Mouse (Mus musculus) embryonic facial prominence, embryonic 11.5 days (tissue): ENCODE results near the gene Zfpm1. TPM values are rescaled to one million over a fixed set of nuclear protein-coding genes. Genes with fewer than 3 reads are reported as not detected.

Experiments
- ATAC-seq: fragments of 200-750 bp; cut with Nextera tagmentation; replicated peaks from 2 replicates; pipeline ENCODE4 v1.8.0; 2017; ENCODE audit warnings: low read depth; ENCODE audit not compliant: insufficient number of reproducible peaks, low FRiP score, low TSS enrichment
- DNase-seq: peaks from one replicate; pipeline ENCODE4 v3.0.0-alpha.2; 2015; ENCODE audit warnings: low spot score
- H3K27ac ChIP-seq: fragments of 300-500 bp; sonication (generic); replicated peaks from 2 replicates; pipeline ENCODE4 v1.5.1; 2014; ENCODE audit warnings: mild to moderate bottlenecking, low read depth, low read length, control low read depth
- H3K27me3 ChIP-seq: fragments of 300-500 bp; sonication (generic); 2 replicates; pipeline ENCODE4 v1.6.1; 2014; ENCODE audit warnings: mild to moderate bottlenecking, low read length, moderate library complexity, mixed read lengths; ENCODE audit not compliant: control insufficient read depth, insufficient read depth
- H3K36me3 ChIP-seq: fragments of 300-500 bp; sonication (generic); replicated peaks from 2 replicates; pipeline ENCODE4 v1.6.1; 2014; ENCODE audit warnings: low read depth, mild to moderate bottlenecking, low read length, moderate library complexity, mixed read lengths; ENCODE audit not compliant: control insufficient read depth, insufficient read depth
- H3K4me1 ChIP-seq: fragments of 300-500 bp; sonication (generic); 2 replicates; pipeline ENCODE4 v1.6.1; 2014; ENCODE audit warnings: low read length, mixed read lengths; ENCODE audit not compliant: control insufficient read depth, insufficient read depth
- H3K4me2 ChIP-seq: fragments of 300-500 bp; sonication (generic); 2 replicates; pipeline ENCODE4 v1.6.1; 2014; ENCODE audit warnings: low read depth, mild to moderate bottlenecking, control low read depth, low read length, moderate library complexity
- H3K4me3 ChIP-seq: fragments of 300-500 bp; sonication (generic); 2 replicates; pipeline ENCODE4 v1.5.1; 2014; ENCODE audit warnings: low read depth, low read length, control low read depth
- H3K9ac ChIP-seq: fragments of 300-500 bp; sonication (generic); replicated peaks from 2 replicates; pipeline ENCODE4 v1.6.1; 2014; ENCODE audit warnings: mild to moderate bottlenecking, control low read depth, low read length
- H3K9me3 ChIP-seq: fragments of 300-500 bp; sonication (generic); replicated peaks from 2 replicates; pipeline ENCODE4 v1.6.1; 2016; ENCODE audit warnings: mild to moderate bottlenecking, low read length, inconsistent platforms, mixed read lengths; ENCODE audit not compliant: control insufficient read depth
- WGBS: fragments of 180-500 bp; shearing (Covaris S2); extraction: QIAGEN DNeasy Blood & Tissue Kit; methylation state at CpG from one replicate; pipeline ENCODE4 v1.1.7; 2014; 5-methylcytosine and 5-hydroxymethylcytosine counted together
- polyA plus RNA-seq: library from polyadenylated mRNA; unstranded; fragments of >200 nt; fragmentation: Nextera tagmentation; extraction: Ambion mirVana; gene quantifications from 2 replicates; pipeline ENCODE4 v1.2.1, GENCODE M21; 2014

Zfpm1 gene
- polyA plus RNA-seq, 1 experiment from 2014 or later, result 1.5 TPM

DNA sequence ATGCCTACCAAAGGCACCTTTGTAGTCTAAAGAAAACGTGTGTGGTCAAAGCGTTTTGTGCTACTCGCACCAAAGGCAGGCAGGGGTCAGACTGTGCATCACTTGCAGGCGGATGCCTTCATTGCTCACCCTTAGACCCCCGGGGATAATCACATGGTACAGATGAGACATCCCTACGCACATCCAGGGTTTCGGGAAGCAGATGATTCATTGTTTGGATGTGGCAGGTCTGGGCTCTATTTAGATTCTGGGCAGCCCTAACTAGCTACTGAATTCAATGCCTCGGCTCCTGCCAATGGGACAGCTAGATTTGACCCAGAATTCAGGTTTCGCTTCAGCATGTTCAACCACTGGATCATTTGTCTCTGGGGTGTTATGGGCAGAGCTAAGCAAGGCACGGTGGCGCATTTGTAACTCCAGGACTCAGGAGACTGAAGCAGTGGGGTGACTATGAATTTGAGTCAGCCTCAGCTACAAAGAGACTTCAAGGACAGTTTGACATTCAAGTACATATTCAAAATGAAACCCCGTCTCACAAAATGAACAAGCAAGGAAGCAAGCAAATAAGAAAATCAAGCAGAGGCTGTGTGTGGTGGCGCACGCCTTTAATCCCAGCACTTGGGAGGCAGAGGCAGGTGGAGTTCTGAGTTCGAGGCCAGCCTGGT, 77.3 kb downstream of the Zfpm1 start:
- 79% methylated on average over 15 of the region's 15 CpGs for WGBS
- Histone ChIP-seq H3K4me2 (no peak overlapping the region), H3K9ac (no peak overlapping the region), H3K27me3 (no peaks in the 10 kb centered on the region), H3K9me3 (no peaks in the 10 kb centered on the region), H3K36me3 (no peaks in the 10 kb centered on the region), H3K27ac (no peak overlapping the region), H3K4me3 (no peak overlapping the region), H3K4me1 (no peaks in the 10 kb centered on the region)
- ATAC-seq (no peak), DNase-seq (no peak)

- WGBS, result 77% methylated on average over 7 of the region's 7 CpGs
- Histone ChIP-seq H3K4me3 (no peak within 1 kb of the TSS), H3K36me3 (no peaks in the 10 kb centered on the region), H3K27me3 (no peaks in the 10 kb centered on the region), H3K4me2 (no peak within 1 kb of the TSS), H3K9ac (no peak within 1 kb of the TSS), H3K9me3 (no peaks in the 10 kb centered on the region), H3K4me1 (no peaks in the 10 kb centered on the region), H3K27ac (no peak within 1 kb of the TSS)
- no peak for DNase-seq
- no peak for ATAC-seq
Observed at GRCm38 (mm10) chr8:122360696-122361416, 78.9 kb downstream of the Zfpm1 start, which contains the start of gene Trhr2. TSS of gene Trhr2 (minus strand) at chr8:122360746.

GRCm38 (mm10) chr8:122362271-122362670, 80.3 kb downstream of the Zfpm1 start:
- no peaks in the 10 kb centered on the region for H3K27me3 ChIP-seq
- H3K36me3 ChIP-seq, result no peaks in the 10 kb centered on the region
- DNase-seq (no peak), ATAC-seq (no peak)
- no peaks in the 10 kb centered on the region for H3K9me3 ChIP-seq
- H3K27ac ChIP-seq, result no peak overlapping the region
- 42% methylated on average over 5 of the region's 5 CpGs for WGBS
- H3K4me1 ChIP-seq, result no peaks in the 10 kb centered on the region
- H3K9ac ChIP-seq, result no peak overlapping the region
- H3K4me3 ChIP-seq, result no peak overlapping the region
- H3K4me2 ChIP-seq, result no peak overlapping the region

DNA sequence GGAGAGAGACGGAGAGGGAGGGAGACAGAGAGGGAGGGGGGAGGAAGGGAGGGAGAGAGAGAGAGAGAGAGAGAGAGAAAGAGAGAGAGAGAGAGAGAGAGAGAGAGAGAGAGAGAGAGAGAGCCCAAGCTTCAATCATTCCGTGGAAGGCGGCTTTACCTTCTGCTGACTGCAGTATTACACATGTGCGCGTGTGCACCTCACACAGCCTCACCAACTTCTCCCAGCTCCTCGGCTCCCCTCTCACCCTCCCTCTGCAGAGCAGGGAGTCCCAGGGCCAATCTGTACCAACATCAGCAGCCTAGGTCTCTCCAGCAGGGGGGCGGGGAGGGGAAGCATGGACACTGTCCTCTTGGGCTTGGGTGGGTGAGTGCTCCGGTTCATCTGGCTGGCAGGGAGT, 81.0 kb downstream of the Zfpm1 start:
- 36% methylated on average over 7 of the region's 8 CpGs for WGBS
- Histone ChIP-seq H3K4me2 (no peak overlapping the region), H3K9me3 (no peaks in the 10 kb centered on the region), H3K27ac (no peak overlapping the region), H3K9ac (no peak overlapping the region), H3K4me3 (no peak overlapping the region), H3K36me3 (no peaks in the 10 kb centered on the region), H3K4me1 (no peaks in the 10 kb centered on the region), H3K27me3 (no peaks in the 10 kb centered on the region)
- DNase-seq, result no peak
- ATAC-seq, result no peak

DNA sequence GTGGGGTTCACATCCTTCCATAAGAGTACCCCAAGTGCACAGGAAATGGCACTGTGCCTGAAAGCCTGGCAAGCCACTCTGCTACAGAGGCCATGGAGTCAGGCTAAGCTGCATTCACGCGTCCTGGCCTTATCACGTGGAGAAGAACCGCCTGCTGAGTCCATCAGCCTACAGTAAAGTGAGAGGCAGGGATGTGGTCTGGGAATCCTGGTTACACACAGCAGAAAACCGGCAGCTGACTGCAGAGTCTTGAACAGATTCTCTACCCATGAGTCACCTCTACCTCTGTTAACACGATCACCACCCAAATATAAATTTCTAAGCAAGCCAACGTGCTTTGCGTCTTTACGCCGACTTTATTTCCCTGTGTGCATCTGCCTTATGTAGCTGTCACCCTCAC, 86.6 kb downstream of the Zfpm1 start:
- Histone ChIP-seq H3K9me3 (no peaks in the 10 kb centered on the region), H3K4me3 (no peak overlapping the region), H3K27me3 (no peaks in the 10 kb centered on the region), H3K4me2 (no peak overlapping the region), H3K36me3 (no peaks in the 10 kb centered on the region), H3K9ac (no peak overlapping the region), H3K4me1 (no peaks in the 10 kb centered on the region), H3K27ac (no peak overlapping the region)
- WGBS, result 76% methylated on average over 10 of the region's 10 CpGs
- no peak for DNase-seq
- ATAC-seq, result no peak

GRCm38 (mm10) chr8:122369665-122370064, 87.7 kb downstream of the Zfpm1 start:
- Histone ChIP-seq H3K4me3 (no peak overlapping the region), H3K9ac (no peak overlapping the region), H3K27ac (no peak overlapping the region), H3K27me3 (no peaks in the 10 kb centered on the region), H3K36me3 (no peaks in the 10 kb centered on the region; the same call in 1 of the 2 replicates), H3K4me1 (no peaks in the 10 kb centered on the region), H3K9me3 (no peaks in the 10 kb centered on the region), H3K4me2 (no peak overlapping the region)
- peak; percentile 77 for DNase-seq
- ATAC-seq, result 0 out of 2 replicates have a peak, but pooled peaks have one; percentile 30
- WGBS, result 15% methylated on average over 9 of the region's 9 CpGs

DNA sequence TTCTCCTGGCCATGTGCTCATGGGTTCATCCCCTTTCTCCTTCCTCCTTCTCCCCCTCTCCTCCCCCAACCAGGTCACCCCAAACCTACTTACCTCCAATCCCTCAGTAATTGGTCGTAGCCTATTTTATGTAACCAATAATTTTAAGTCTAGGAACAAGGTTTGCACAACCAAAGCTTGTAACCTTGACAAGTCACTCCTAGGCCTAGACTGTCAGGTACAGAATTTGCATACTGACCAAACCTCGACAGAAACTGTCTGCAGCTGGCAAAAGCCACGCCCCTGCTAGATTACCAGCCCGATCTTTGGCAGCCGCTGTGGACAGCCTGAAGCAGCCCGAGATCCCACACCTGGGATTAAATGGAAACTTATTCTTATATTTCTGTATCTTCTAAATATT, 89.8 kb downstream of the Zfpm1 start:
- no peaks in the 10 kb centered on the region for H3K27me3 ChIP-seq
- no peaks in the 10 kb centered on the region; the same call in 1 of the 2 replicates for H3K36me3 ChIP-seq
- 75% methylated on average over 6 of the region's 6 CpGs for WGBS
- H3K4me2 ChIP-seq, result no peak overlapping the region
- no peaks in the 10 kb centered on the region for H3K4me1 ChIP-seq
- H3K27ac ChIP-seq, result no peak overlapping the region
- no peak for DNase-seq
- H3K9me3 ChIP-seq, result no peaks in the 10 kb centered on the region
- H3K4me3 ChIP-seq, result no peak overlapping the region
- no peak overlapping the region for H3K9ac ChIP-seq
- no peak for ATAC-seq

DNA sequence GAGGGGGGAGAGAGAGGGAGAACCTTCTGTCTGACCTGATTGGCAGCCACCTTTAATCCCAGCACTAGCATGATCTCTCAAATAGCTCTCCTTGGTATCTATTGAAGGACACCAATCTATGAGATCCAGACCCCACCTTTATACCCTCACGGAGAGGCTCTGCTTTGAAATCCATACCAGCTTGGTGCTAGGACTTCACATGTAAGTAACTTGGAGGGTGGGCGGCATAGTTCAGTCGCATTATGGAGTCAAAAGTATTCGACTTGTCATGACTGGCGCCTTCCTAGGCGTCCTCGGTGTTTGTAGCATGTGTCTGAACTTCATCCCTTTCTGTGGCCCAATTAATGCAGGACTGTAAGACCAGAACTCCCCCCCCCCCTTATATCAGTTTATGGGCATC, 93.4 kb downstream of the Zfpm1 start:
- Histone ChIP-seq H3K27ac (no peak overlapping the region), H3K4me3 (no peak overlapping the region), H3K4me2 (no peak overlapping the region), H3K9me3 (no peaks in the 10 kb centered on the region), H3K36me3 (no peaks in the 10 kb centered on the region; the same call in 1 of the 2 replicates), H3K4me1 (0 out of 2 replicates have a peak, but pooled peaks cover 2% of the 10 kb centered on the region), H3K27me3 (no peaks in the 10 kb centered on the region), H3K9ac (no peak overlapping the region)
- no peak for ATAC-seq
- WGBS, result 93% methylated on average over 7 of the region's 7 CpGs
- no peak for DNase-seq
